Mouse (Mus musculus) intestine, postnatal 0 days (tissue): ENCODE measurements around the gene Atp1a1. TPM values are rescaled to one million over a fixed set of nuclear protein-coding genes. Genes with fewer than 3 reads are reported as not detected.

Experiments
- ATAC-seq: fragments of 200-750 bp; cut with Nextera tagmentation; 2 replicates; pipeline ENCODE4 v1.8.0; 2017; ENCODE audit warnings: mild to moderate bottlenecking, moderate TSS enrichment, moderate library complexity
- H3K27ac ChIP-seq: fragments of 300-500 bp; sonication (generic); 2 replicates; pipeline ENCODE4 v1.5.1; 2014; ENCODE audit warnings: mild to moderate bottlenecking, low read depth, low read length, moderate library complexity
- H3K27me3 ChIP-seq: fragments of 300-500 bp; sonication (generic); replicated peaks from 2 replicates; pipeline ENCODE4 v1.6.1; 2014; ENCODE audit warnings: low read length, mixed read lengths; ENCODE audit not compliant: control insufficient read depth, insufficient read depth
- H3K36me3 ChIP-seq: fragments of 300-500 bp; sonication (generic); 2 replicates; pipeline ENCODE4 v1.6.1; 2014; ENCODE audit warnings: mild to moderate bottlenecking, moderate library complexity; ENCODE audit not compliant: control insufficient read depth, insufficient read depth
- H3K4me1 ChIP-seq: fragments of 300-500 bp; sonication (generic); replicated peaks from 2 replicates; pipeline ENCODE4 v1.6.1; 2014; ENCODE audit warnings: antibody characterized with exemption, low read length, mixed read lengths; ENCODE audit not compliant: control insufficient read depth, insufficient read depth
- H3K4me2 ChIP-seq: fragments of 300-500 bp; sonication (generic); replicated peaks from 2 replicates; pipeline ENCODE4 v1.6.1; 2014; ENCODE audit warnings: low read depth, mild to moderate bottlenecking, moderate library complexity
- H3K4me3 ChIP-seq: fragments of 300-500 bp; sonication (generic); 2 replicates; pipeline ENCODE4 v1.5.1; 2014; ENCODE audit warnings: low read depth, low read length
- H3K9ac ChIP-seq: fragments of 300-500 bp; sonication (generic); 2 replicates; pipeline ENCODE4 v1.6.1; 2014; ENCODE audit warnings: mild to moderate bottlenecking, low read depth, low read length
- H3K9me3 ChIP-seq: fragments of 300-500 bp; sonication (generic); 2 replicates; pipeline ENCODE4 v1.6.1; 2016; ENCODE audit warnings: mixed run types; ENCODE audit not compliant: control insufficient read depth
- CTCF ChIP-seq: sonication (generic); IDR thresholded peaks from 2 replicates; pipeline ENCODE4 v1.5.1; 2016; ENCODE audit warnings: low read depth, mild to moderate bottlenecking, control low read depth, antibody characterized with exemption, moderate library complexity
- WGBS: fragments of 180-500 bp; shearing (Covaris S2); extraction: QIAGEN DNeasy Blood & Tissue Kit; methylation state at CpG from one replicate; pipeline ENCODE4 v1.1.7; 2014; 5-methylcytosine and 5-hydroxymethylcytosine counted together
- polyA plus RNA-seq: library from polyadenylated mRNA; unstranded; fragments of >200 nt; fragmentation: Nextera tagmentation; extraction: Ambion mirVana; gene quantifications from 2 replicates; pipeline ENCODE4 v1.2.1, GENCODE M21; 2015

Gene Atp1a1
- polyA plus RNA-seq, 1 experiment from 2014 or later = 318 TPM

GRCm38 (mm10) chr3:101606861-101607455 lies 2.5 kb upstream of the Atp1a1 start:
- no peak overlapping the region for H3K27ac ChIP-seq
- H3K36me3 ChIP-seq = no peaks in the 10 kb centered on the region
- WGBS = 71% methylated on average over 7 of the region's 7 CpGs
- TF ChIP-seq CTCF = peak; percentile 30; the same call in 1 of the 2 replicates
- no peak for ATAC-seq
- no peak overlapping the region for H3K4me3 ChIP-seq
- H3K9ac ChIP-seq = no peak overlapping the region
- H3K27me3 ChIP-seq = no peaks in the 10 kb centered on the region
- H3K4me1 ChIP-seq = peaks cover 3% of the 10 kb centered on the region; the same call in 1 of the 2 replicates
- H3K4me2 ChIP-seq = no peak overlapping the region
- H3K9me3 ChIP-seq = no peaks in the 10 kb centered on the region

GRCm38 (mm10) chr3:101605721-101606120 lies 1.2 kb upstream of the Atp1a1 start:
- no peaks in the 10 kb centered on the region for H3K9me3 ChIP-seq
- peaks cover 3% of the 10 kb centered on the region; the same call in 1 of the 2 replicates for H3K4me1 ChIP-seq
- H3K4me2 ChIP-seq = no peak overlapping the region
- H3K9ac ChIP-seq = no peak overlapping the region
- no peaks in the 10 kb centered on the region for H3K36me3 ChIP-seq
- WGBS = 31% methylated on average over 2 of the region's 2 CpGs
- H3K4me3 ChIP-seq = no peak overlapping the region
- ATAC-seq = no peak
- H3K27me3 ChIP-seq = no peaks in the 10 kb centered on the region
- TF ChIP-seq CTCF = no peak
- H3K27ac ChIP-seq = no peak overlapping the region

- H3K4me3 ChIP-seq = peak overlapping the region; percentile 89
- H3K27ac ChIP-seq = no peak overlapping the region
- no peak for TF ChIP-seq CTCF
- H3K4me1 ChIP-seq = peaks cover 3% of the 10 kb centered on the region; the same call in 1 of the 2 replicates
- WGBS = 41% methylated on average over 5 of the region's 5 CpGs
- H3K4me2 ChIP-seq = peak overlapping the region; percentile 92
- no peak for ATAC-seq
- no peaks in the 10 kb centered on the region for H3K36me3 ChIP-seq
- H3K9ac ChIP-seq = peak overlapping the region; percentile 97; the same call in 1 of the 2 replicates
- no peaks in the 10 kb centered on the region for H3K9me3 ChIP-seq
- no peaks in the 10 kb centered on the region for H3K27me3 ChIP-seq
Observed at GRCm38 (mm10) chr3:101605291-101605690, 807 bp upstream of the Atp1a1 start.

- H3K27me3 ChIP-seq = no peaks in the 10 kb centered on the region
- H3K9ac ChIP-seq = peak overlapping the region; percentile 97
- 0 out of 2 replicates have a peak, but pooled peaks cover 5% of the 10 kb centered on the region for H3K36me3 ChIP-seq
- peak overlapping the region; percentile 92 for H3K4me2 ChIP-seq
- WGBS = under 1% methylated on average over 47 of the region's 68 CpGs
- H3K27ac ChIP-seq = peak overlapping the region; percentile 99
- peak; percentile 73 for ATAC-seq
- H3K9me3 ChIP-seq = no peaks in the 10 kb centered on the region
- H3K4me1 ChIP-seq = peaks cover 9% of the 10 kb centered on the region
- TF ChIP-seq CTCF = peak; percentile 82
- H3K4me3 ChIP-seq = peak overlapping the region; percentile 89
Observed at GRCm38 (mm10) chr3:101603661-101604549, 579 bp downstream of the Atp1a1 start.

DNA sequence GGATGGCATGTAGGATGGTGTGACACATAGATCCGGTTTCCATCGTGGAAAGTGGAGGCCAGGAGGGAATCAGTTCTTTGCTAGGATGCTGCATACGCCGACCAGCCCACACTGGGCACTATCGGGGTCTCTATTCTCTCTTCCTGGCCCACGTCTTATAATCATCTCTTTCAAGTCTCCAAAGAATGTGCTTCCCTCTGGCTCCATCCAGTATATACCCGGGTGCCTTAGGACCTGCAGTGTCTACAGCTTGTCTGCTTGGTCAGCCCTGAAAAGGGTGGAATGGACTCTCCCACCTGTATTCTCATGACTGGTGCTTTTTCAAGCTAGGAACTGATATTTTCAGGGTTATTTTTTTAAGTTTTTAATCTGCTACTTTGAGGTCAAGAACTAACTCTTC lies 1.3 kb downstream of the Atp1a1 start:
- TF ChIP-seq CTCF = no peak
- Histone ChIP-seq H3K9me3 (no peaks in the 10 kb centered on the region), H3K4me2 (peak overlapping the region; percentile 92), H3K4me3 (peak overlapping the region; percentile 89), H3K9ac (peak overlapping the region; percentile 97), H3K36me3 (0 out of 2 replicates have a peak, but pooled peaks cover 6% of the 10 kb centered on the region), H3K4me1 (peaks cover 15% of the 10 kb centered on the region), H3K27me3 (no peaks in the 10 kb centered on the region), H3K27ac (peak overlapping the region; percentile 99)
- no peak for ATAC-seq
- WGBS = 14% methylated on average over 7 of the region's 7 CpGs

GRCm38 (mm10) chr3:101602511-101603055 lies 1.9 kb downstream of the Atp1a1 start:
- H3K4me1 ChIP-seq = peaks cover 20% of the 10 kb centered on the region
- no peak for TF ChIP-seq CTCF

More at GRCm38 (mm10) chr3:101602511-101603055, 1.9 kb downstream of the Atp1a1 start:
- Histone ChIP-seq H3K4me2 (peak overlapping the region; percentile 92), H3K36me3 (0 out of 2 replicates have a peak, but pooled peaks cover 6% of the 10 kb centered on the region), H3K27ac (peak overlapping the region; percentile 99), H3K27me3 (no peaks in the 10 kb centered on the region), H3K9ac (peak overlapping the region; percentile 97; the same call in 1 of the 2 replicates), H3K9me3 (no peaks in the 10 kb centered on the region), H3K4me3 (peak overlapping the region; percentile 89)
- no peak for ATAC-seq
- WGBS = 34% methylated on average over 4 of the region's 4 CpGs
